Mouse (Mus musculus): ENCODE measurements at regions not wholly inside any gene's neighbourhood (a gene's known extent, or its start where the extent isn't known, plus 50 kb on each side); places are given as distances from the start of the nearest gene placed in this dataset.

DNA sequence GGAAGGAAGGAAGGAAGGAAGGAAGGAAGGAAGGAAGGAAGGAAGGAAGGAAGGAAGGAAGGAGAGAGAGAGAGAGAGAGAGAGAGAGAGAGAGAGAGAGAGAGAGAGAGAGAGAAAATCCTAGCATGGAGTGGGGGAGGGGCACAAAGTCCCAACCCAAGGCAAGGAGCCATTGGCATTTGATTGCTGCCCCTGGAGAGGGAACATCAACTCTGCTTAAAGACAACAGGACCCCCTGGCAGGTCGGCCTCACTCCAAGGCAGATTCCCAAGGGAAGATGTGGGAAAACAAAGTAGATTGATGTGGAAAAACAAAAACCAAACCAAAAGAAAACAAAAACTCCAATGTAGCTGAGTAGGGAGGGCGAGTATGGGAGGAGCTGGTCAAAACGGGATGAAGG, 49.9 kb upstream of the Fzd10 start:
- DNase-seq (ENCODE audit: low spot score) = no peak
- intact Hi-C loops (cut with DNase I) = no loop called here

DNA sequence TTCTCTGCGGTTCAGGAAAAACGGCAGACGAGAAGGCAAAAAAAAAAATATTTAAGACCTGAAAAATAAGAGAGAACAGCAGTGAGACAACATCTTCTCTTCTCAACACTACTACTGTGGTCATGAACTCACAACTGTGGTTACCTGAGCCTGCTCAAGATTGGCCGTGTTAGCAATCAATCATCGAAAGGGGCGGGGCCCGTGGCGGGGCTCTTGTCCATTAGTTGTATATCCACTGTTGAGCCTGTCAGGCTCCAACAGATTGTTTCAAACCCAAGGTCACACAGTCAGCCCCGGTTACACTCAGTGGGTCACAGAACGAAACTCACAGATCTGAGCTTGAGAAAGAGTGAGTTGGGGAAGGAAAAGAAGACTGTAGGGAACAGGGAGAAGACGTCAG, 50.8 kb upstream of the Fzd10 start:
- no peak for DNase-seq (ENCODE audit: low spot score)
- intact Hi-C loops (cut with DNase I) = no loop called here

DNA sequence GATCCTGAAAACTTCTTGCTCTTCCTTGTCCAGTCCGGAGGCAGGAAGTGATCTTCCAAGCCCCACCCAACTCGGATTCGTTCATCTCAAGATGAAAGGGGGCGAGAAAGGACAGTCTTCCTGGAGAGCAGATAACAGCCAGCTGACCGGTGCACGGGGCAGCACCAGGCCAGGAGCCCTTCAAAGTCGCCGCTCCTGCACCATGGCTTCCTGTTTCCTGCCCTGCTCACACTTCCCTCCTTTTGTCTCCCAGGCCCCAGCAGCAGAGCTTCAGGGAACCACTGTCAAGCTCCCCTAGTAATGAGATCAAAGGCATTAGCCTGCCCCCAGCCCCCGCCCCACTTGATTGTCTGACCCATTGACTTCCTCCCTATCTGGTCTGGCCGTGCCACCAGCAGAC, 58.6 kb upstream of the Fzd10 start:
- no peak for DNase-seq (ENCODE audit: low spot score)

DNA sequence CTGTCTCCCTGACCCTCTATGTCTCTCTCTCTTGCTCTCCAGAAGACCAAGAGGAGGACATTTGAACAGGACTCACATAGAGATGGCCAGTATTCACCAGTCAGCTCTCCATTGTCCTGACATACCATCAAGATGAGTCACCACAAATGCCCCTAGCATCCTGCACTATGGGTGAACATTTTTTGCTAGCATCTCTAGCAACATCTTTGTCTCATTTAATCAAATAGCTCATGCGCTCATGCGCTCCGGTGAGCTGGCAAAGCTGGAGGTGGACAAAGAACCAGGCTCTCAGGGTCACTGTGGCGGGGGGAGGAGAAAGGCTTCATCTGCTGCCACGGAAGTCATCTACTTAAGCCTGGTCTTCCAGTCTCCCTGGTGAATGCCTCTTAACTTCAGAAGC, 62.0 kb upstream of the Fzd10 start:
- intact Hi-C loops (cut with DNase I) = no loop called here
- DNase-seq (ENCODE audit: low spot score) = no peak

More for the DNA sequence above, 58.6 kb upstream of the Fzd10 start:
- intact Hi-C loops (cut with DNase I) = no loop called here

DNA sequence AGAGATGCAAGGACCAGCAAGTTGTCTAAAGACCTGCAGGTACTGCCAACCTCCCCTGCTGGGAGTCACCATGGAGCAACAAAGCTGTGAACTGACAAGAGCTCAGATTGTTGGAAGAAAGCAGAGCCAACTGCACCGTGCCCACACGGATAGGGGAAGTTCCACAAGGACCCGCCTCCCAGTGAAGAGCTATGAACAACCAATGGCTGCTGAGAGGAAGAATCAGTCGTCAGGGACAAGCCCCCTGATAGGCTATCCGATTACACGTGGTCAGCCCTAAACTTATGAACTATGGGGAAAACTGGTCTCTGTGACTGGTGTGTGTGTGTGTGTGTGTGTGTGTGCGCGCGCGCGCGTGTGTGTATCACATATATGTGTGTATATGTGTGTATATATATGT, 63.4 kb upstream of the Fzd10 start:
- DNase-seq (ENCODE audit: low spot score) = no peak
- intact Hi-C loops (cut with DNase I) = no loop called here

DNA sequence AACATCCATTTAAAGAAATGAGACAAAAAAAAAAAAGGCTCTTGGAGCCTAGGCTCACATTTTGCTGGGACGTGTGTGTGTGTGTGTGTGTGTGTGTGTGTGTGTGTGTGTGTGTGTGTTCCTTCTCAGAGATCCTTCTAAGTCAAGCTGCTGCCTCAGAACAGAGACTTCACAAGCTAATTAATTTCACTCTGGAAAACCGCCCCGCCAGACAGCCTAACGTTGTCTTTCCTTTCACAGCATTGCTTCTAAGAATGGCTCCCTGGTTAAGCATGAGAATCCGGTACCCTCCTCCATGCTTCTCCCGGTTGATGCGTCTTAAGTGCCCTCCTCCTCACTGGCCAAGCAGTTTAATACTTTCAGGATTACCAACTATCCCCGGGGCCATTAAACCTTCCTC, 64.3 kb upstream of the Fzd10 start:
- no peak for DNase-seq (ENCODE audit: low spot score)
- intact Hi-C loops (cut with DNase I) = no loop called here

DNA sequence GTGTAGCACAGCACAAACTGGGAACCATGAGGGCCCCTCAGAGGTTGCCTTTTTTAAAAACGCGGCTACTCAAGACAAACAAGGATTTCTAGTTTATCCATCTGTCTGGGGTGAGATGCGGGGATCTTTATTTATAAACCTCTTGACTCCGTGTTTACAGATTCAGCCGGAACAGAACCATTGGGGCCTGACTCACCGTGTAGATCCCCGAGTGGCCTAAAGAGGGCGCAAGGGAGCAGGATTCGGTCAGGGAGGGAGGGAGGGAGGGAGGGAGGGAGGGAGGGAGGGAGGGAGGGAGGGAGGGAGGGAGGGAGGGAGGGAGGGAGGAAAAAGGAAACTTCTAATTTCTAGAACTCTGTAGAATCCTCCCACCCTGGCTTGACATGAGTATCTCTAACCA, 73.4 kb upstream of the Fzd10 start:
- DNase-seq (ENCODE audit: low spot score) = no peak
- intact Hi-C loops (cut with DNase I) = no loop called here

DNA sequence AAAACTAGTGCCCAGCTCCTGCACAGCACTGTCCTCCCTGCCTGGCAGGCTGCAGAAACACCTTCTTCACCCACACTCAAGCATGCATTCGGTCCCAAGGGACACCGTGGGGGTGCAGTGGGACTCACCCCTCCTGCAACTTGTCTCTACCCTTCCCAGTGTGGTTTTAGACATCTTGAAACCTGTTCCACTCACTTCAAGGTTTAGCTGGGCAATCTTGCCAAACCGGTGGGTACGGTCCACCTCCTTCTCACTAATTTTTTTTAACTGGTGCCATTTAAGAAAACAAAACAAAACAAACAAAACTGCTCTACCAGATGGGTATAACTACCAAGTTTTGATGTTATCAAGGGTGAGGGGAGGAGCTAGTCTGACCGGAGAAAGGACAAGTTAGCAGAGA, 74.2 kb upstream of the Fzd10 start:
- intact Hi-C loops (cut with DNase I) = no loop called here
- no peak for DNase-seq (ENCODE audit: low spot score)

DNA sequence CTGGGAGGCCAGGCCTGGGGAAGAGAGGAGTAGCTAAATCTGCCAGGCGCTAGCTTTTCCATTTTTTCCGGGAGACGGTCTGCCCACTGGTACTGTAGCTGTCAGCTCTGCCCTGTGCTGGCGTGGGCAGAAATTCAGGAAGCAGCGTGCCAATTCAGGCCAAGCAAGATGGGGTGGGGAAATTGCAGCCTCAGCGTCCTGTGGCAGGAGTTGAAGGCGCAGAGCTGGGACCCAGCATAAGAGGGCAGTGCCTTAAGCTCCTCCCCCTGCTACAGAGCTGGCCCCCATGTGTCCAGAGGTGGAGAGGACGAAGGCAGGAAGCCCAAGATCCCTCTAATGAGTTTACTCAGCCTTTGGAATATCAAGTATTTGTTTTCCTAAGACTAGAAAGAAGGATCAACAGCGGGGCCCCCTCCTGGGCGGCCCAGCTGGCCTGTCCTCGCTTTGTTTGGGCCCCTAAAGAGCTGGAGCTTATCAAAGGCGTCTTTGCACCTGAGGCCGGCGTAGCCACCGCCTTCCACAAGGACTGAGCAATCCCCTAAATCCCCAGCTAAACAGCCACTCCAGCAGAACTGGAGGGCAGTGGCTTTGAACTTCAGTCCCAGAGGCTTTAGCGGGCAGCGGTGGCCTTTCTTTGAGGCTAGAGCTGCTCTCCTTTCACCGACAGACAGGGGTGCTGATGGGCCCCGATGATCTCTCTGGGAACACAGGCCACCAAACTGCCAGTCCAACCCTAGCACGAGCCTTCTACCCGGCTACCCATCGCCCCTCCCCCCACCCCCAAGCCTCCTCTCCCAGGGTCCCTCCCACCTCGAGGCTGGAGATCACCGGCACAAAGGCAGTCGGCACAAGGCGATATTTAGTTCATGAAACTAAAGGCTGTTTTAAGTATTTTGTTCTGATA, 76.0 kb upstream of the Fzd10 start:
- intact Hi-C loops (cut with DNase I) = no loop called here
- DNase-seq (ENCODE audit: low spot score) = no peak

DNA sequence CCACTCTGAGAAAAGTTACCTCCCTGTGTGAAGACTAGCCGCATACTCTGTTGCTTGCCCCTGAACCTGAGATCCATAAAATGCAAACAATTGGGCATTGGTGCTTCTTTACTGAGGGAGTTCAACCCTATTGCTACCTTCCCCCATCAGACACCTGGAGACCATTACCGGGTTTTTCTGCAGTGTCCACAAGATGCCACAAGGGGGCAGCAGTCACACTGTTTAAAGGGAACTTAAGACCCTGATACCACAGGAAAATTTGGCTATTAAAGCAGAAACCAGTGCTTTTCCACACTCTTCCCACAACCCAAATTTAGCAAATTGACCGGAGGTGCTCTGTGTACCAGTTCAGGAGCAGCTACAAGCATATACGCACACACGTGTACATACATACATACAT, 78.0 kb upstream of the Fzd10 start:
- intact Hi-C loops (cut with DNase I) = loop anchor here (1.0 kb wide), 1 partner anchor 212 kb away; no protein-coding TSS in a partner anchor
- DNase-seq (ENCODE audit: low spot score) = no peak

DNA sequence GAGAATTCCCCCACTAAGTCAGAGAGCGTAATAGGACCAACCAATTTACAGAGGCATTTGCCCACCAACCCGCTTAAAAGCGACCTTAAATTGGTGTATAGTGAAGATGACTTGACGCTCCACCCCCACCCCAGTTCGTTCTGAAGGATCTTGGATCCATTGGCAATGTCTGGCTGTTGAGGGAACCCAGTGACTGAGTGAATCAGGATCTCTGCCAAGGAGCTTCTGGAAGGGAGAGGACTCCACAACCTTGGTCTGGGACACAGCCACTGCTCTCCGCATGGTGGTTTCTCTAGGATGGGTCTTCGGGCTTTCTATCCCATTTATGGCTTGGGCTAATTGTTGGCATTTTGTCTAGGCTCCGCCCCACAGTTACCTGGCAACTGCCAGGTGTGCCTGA, 83.3 kb upstream of the Fzd10 start:
- intact Hi-C loops (cut with DNase I) = no loop called here
- no peak for DNase-seq (ENCODE audit: low spot score)

DNA sequence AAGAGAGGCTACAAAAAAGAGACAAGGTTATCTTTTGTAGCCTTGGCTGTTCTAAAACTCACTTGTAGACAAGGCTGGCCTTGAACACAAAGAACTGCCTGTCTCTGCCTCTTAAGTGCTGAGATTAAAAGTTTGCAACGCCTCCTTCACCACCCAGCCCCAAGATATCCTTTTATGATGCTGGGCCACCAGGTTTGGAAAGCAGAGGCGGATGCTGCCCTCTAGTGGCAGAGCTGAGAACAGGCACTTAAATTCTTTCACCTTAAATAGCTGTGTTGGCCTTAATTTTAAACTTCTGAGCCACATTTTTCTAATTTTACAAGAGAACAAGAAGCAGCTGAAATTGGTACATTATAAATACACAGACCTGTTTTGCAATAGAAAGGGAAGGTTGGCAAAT, 82.5 kb upstream of the Tmem132d start:
- intact Hi-C loops (cut with DNase I) = no loop called here
- no peak for DNase-seq (ENCODE audit: low spot score)

DNA sequence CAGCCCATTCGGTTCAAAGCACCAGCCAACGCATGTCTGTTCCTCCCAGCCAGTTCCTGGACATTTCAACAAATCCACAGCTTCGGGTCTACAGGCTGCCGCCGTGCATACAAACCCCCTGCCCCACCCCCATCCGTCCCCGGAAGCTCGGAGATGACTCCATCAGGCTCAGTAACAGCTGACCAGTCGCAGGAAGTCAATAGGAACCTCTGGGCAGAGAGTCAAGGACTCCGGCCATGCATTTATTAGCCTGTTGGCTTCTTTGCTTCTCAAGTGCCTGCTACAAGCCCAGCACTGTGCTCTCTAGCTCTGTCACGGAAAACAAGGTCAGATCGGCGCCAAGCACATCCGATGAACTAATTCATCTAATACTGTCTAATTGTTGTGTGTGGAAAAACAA, 80.4 kb upstream of the Tmem132d start:
- intact Hi-C loops (cut with DNase I) = no loop called here
- DNase-seq (ENCODE audit: low spot score) = no peak

DNA sequence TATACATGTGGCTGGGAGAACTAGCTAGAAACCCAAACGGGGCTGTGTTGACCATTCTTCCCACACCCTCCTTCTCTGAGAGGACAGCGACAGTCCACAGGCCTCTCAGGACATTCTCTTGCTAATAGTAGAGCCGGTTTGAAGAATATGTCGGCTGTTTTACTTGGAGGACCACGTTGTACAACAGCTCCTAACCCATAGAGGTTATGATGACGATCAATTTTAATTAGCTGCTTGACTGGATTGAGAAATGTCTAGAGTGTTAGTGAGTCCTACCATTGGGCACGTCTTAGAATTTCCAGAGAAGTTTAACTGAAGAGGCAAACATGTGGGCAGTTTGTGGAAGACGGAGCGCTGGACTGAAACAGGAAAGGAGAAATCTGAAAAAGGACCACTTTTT, 79.7 kb upstream of the Tmem132d start:
- intact Hi-C loops (cut with DNase I) = no loop called here
- DNase-seq (ENCODE audit: low spot score) = no peak

DNA sequence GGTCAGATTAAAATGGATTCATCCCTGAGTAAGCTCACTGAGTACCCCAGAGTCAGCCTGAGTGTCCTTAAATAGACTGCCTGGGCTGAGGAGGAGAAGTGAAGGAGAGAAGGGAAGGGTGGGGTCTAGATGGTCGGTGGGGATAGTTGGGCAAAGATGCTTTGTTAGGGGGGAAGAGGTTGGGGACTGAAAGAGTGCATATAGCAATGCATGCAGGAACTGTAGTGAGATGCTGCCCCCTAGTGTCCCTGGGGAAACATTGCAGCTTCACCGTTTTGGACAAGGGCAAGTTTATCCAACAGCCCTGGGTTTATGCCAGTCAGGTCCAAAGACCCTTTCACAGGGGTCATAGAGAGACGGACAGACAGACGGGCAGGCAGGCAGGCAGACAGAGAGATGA, 71.6 kb upstream of the Tmem132d start:
- intact Hi-C loops (cut with DNase I) = no loop called here
- no peak for DNase-seq (ENCODE audit: low spot score)

DNA sequence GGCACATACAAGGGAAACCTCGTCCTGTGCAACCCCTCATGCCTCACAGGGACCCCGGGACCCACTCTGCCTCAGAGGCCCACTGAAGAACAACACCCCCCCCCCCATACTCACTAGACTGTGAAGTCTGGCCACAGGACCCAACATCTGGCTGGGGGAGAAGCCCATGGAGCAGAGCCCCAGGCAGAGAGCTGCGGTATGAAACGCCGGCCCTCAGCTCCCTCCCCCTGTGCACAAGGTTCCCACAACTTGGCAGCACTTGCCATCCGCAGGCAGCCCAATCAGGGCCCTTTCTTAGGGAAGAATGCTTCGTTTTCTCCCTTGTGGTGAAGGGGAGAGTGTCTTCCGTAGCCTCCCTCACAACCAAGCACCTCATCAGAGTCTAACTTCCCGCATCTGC, 66.6 kb upstream of the Tmem132d start:
- DNase-seq (ENCODE audit: low spot score) = no peak
- intact Hi-C loops (cut with DNase I) = no loop called here

DNA sequence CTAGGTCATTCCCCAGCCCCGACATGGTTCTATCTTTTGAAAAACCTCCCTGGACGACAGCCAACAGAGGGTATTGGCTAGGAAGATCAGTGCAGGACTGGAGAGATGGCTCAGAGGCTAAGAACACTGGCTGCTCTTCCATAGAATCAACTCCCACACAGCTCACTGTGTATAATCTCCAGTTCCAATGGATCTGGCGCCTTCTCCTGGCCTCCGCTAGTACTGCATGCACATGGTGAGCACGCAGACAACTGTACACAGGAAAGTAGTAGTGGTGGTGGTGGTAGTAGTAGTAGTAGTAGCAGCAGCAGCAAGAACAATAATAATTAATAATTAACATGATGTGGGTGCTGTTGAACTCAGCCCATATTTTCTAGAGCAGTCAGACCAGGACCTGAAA, 66.2 kb upstream of the Tmem132d start:
- intact Hi-C loops (cut with DNase I) = no loop called here
- DNase-seq (ENCODE audit: low spot score) = no peak

DNA sequence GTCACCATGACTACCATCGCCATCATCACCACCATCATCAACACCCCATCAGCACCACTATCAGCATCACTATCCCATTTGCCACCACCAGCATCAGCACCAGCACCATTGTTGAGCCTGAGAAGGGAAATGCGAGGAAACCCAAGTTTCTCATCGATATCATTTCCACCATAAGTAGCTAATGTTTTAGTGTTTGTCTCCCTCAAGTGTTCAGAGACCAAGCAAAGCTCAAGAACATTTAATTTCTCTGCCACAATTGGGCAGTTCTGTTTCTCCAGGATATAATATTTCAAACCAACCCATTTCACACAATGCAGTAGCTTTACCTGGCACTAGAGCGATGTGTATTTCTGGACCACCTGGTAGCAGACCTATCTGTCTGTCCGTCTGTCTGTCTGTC, 59.7 kb upstream of the Tmem132d start:
- intact Hi-C loops (cut with DNase I) = no loop called here
- no peak for DNase-seq (ENCODE audit: low spot score)

DNA sequence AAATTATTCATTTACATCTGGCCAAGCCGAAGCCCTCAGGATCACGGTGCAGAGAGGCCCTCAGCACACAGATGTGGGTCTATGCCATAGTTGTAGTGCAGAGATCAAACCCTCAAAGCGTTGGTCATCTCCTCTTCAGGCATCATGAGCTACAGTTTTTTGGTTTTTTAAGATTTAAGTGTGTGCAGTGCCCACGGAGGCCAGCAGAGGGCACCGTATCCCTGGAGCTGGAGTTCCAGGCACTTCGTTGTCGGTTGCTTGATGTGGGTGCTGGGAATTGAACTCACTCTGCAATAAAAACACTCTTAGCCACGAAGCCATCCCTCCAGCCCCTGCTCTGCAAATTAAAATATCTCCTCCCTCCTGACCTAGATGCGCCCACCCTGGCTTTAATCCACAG, 58.3 kb upstream of the Tmem132d start:
- intact Hi-C loops (cut with DNase I) = no loop called here
- no peak for DNase-seq (ENCODE audit: low spot score)

DNA sequence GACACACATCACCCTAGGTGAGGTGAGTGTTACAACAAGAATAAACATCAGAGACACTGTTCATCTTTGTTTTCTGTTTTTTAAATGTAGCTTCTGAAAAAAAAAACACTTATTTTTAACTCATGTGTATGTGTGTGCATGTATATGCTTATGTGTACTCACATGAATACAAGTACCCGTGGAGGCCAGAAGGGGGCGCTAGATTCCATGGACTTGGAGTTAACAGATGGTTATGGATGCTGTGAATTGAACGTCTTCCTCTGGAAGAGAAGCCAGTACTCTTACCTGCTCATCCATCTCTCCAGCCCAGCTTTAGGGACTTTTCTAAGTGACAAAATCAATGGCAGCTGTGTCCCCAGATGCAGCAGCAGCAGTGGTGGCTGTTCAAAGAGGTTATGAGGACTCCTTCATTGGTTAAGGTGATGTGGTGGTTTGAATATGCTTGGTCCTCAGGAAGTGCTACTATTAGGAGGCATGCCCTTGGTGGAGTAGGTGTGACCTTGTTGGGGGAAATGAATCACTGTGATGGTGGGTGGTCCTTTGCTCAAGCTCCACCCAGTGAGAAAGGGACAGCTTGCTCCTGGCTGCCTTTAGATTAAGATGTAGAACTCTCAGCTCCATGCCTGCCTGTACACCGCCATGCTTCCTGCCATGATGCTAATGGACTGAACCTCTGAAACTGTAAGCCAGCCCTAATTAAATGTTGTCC, 56.1 kb upstream of the Tmem132d start:
- no peak for DNase-seq (ENCODE audit: low spot score)
- intact Hi-C loops (cut with DNase I) = no loop called here

DNA sequence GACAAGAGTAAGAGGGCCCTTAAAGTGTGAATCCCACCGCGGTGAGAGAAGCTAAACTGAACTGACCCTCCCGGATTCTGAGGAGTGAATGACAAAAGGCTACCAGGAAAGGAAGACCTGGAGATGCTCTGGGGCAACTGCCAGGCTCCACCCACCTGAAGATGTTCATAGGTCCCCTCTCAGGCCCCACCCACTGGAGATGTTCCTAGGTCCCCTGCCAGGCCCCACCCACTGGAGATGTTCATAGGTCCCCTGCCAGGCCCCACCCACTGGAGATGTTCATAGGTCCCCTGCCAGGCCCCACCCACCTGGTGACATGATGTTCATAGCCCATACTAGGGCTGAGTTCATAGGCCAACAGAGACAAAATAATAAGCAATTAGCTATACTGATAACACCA, 54.5 kb upstream of the Tmem132d start:
- intact Hi-C loops (cut with DNase I) = no loop called here
- DNase-seq (ENCODE audit: low spot score) = no peak

DNA sequence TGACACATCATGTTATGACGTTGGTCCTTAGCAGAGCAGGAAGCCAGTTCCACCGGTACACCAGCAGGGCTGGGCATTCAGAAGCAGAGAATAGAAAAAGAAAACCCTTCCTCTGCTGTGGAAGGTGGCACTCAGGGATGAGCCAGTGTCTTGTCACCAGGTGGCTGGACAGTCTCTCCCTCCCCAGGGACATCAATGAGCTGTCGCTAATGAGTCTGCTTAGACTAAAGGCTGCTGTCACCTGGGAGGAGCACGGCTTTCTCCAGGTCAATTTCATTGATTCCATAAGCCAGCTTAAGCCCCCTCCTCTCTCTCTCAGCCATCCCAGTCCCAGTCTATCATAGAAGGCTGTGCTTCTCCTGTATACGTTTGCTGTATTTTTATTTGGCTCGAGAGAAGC, 51.2 kb upstream of the Tmem132d start:
- intact Hi-C loops (cut with DNase I) = no loop called here
- DNase-seq (ENCODE audit: low spot score) = no peak
